Mouse (Mus musculus) liver (tissue): ENCODE measurements around the gene Gm28047.
"Not testable (repeated sequence)": the region's sequence is repeated elsewhere in the genome, so short reads cannot be mapped to it uniquely, and the experiment has no call there.

Source experiments
- DNase-seq: peaks from one replicate; pipeline ENCODE4 v3.0.0-alpha.2; 2020; ENCODE audit warnings: mixed read lengths

Gm28047 gene

GRCm38 (mm10) chr15:102624970-102625686 lies at the start of gene Gm28047, which contains the start of gene Atf7:
TSS of gene Gm28047 (minus strand) at chr15:102625067.
TSS of gene Atf7 (minus strand) at chr15:102625464.
- peak; percentile 99 for DNase-seq

DNA sequence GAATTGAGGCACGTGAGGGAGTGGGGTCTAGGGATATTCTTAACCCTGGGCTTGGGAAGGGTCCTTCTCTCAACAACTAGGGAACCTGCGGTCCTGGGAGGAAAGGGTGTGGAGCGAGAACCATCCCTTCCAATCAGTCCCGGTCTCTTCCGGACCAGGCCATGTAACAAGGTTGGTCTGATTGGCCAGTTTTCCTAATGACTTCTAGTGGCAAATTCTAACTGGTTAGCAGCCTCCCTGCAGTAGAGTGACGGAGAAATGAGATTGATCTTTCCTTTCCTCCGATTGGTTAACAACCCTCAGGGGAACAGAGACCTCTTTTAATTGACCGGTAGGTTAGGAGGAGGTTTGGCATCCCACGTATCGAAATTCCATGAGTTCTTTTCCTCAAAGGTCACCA lies 48.7 kb upstream of the Gm28047 start:
- peak; percentile 33 for DNase-seq

- no peak for DNase-seq
These were observed 47.6 kb upstream of the Gm28047 start, which contains the start of gene Atp5g2 for GRCm38 (mm10) chr15:102672215-102673071. TSS of gene Atp5g2 (minus strand) at chr15:102672352.

DNA sequence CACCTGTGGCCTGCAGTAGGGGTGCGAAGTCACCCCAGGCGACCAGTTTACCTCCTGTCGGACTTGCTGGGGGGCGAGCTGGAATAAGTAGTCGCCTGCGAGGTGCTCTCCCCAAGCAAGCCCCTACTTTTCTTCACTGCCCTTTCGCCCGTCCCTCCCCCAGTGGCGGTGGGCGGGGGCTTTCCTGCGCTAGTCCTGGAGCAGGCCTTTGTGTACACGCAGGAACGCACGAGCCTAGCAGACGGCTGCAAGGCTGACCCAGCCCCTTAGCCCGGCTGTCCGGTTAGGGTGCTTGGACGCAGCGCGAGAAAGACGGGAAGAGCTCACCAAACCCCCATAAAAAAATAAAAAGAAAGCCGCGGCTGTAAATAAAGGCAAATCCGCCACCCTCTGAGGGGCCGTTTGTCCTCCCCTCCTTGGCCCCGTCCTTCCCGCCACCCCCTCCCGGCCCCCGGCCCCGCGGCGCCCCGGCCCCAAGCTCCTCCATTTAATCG lies 46.9 kb upstream of the Gm28047 start:
- peak; percentile 79 for DNase-seq

GRCm38 (mm10) chr15:102670767-102671575 lies 46.1 kb upstream of the Gm28047 start:
- DNase-seq = peak; percentile 98

- DNase-seq = peak; percentile 29
These were observed 45.4 kb upstream of the Gm28047 start for GRCm38 (mm10) chr15:102670281-102670680.

DNA sequence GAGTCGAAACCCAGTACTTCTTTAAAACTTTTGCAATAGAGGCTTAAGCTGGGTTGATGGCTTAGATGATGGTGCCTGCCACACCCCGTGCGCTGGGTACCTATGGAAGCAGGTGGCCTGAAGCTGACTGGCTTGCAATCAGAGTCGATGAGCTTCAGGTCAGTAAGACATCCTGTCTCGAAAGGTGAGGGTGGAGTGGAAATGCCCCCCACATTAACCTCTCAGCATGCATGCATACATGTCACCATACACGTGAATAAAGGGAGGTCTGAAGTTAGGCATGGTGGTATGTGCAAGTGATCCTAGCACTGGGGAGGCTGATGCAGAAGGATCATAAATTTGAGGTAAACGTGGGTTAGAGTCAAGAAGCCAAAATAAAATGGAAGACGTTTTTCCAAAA lies 44.7 kb upstream of the Gm28047 start:
- DNase-seq = no peak

DNA sequence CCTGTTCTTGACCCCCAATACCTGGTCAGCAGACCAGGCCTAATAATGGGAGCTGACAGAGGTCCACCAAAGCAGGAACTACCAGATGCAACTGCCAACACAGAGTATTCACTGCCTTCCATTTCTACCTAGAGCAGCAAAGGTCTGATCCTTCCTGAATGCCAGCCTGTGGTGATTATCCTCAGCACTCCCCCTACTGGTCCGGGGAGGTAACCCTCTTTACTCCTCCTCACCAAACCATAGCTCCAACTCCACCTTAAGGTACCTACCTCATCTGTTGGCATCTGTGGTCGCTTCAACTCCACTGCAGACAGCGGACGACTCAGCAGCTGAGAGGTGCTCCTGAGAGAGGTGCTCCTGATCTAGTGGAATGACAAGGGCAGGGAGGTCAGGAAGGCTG lies 40.6 kb upstream of the Gm28047 start:
- DNase-seq = peak; percentile 58

DNA sequence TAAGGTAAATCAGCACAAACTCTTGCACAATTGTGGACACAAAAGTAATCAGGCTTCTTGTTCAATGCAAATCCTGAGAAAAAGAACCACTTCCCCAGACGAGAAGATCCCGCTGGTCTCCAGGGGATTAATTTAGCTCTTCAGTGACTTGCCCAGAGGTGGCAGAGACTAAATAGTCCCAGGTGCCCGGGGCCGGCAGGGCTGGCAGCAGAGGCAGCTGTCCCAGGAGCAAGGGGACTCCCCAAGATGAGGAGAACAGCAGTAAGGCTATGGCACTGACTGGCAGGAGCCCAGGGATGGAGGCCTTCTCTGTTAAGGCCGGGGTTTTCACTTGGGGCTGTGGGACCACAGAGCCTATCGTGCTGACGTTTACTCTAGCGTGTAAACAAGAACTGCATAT lies 39.0 kb upstream of the Gm28047 start:
- no peak for DNase-seq

DNA sequence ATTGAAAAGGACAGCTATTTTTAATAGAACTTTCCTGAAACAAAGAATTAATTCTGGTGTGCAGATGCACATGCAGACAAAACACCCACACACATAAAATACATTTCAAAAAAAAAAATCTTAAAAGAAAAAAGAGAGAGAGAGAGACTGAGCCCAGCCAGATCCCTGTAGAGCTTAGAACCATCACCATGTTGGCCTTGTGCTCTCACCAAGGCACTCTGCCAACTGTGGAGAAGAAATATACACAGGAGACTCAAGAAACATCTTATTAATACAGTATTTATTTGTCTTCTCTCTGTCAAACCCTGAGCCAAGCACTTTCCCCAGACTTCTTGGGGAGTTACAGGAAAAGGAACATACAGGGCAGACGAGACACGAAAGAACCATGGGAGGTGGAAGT lies 37.7 kb upstream of the Gm28047 start:
- DNase-seq = not testable (repeated sequence)

DNA sequence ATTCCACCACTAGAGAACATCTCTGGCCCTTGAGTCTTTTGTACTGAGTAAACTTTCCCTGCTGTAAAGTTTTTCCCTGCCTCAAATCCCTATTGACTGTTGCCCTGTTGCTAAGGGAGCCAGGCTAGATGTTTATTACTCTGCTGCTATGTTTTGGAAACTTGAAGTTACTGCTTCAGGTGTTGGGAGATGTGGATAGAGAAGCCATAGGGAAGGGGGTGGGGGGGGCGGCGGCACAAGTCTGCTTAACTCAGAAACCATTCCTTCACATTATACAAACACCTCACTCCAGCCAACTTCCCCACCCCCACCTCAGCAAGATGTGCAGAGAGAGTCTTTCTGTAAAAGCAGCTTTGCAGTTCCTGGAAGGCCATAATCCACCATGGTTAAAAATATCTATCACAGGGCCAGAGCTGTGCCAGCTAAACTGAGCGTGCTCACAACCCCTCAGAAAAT lies 33.1 kb upstream of the Gm28047 start:
- no peak for DNase-seq

GRCm38 (mm10) chr15:102656658-102657057 lies 31.8 kb upstream of the Gm28047 start:
- peak; percentile 16 for DNase-seq

DNA sequence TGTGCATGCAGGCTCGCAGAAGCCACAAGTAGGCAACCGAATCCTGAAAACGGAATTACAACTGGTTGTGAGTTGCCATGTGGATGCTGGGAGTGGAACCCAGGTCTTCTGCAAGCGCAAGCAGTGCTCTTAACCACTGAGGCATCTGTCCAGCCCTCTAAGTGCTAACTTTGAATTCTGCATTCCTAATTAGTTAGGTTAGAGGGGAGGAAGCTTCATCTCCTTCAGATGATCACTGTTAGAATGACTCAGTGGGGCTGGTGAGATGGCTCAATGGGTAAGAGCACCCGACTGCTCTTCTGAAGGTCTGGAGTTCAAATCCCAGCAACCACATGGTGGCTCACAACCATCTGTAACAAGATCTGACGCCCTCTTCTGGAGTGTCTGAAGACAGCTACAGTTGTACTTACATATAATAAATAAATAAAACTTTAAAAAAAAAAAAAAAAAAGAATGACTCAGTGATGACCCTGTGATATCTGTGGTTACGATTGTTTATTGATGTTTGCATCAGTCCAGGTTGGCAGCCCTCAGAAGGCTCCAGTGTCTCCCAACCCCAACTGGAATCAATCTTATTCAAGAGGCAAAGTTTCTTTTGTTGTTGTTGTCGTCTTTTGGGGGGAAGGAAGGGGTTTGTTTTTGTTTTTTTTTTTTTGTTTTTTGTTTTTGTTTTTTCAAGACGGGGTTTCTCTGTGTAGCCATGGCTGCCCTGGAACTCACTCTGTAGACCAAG lies 27.2 kb upstream of the Gm28047 start:
- not testable (repeated sequence) for DNase-seq

- DNase-seq = no peak
These were observed 26.2 kb upstream of the Gm28047 start for GRCm38 (mm10) chr15:102651107-102651506.

DNA sequence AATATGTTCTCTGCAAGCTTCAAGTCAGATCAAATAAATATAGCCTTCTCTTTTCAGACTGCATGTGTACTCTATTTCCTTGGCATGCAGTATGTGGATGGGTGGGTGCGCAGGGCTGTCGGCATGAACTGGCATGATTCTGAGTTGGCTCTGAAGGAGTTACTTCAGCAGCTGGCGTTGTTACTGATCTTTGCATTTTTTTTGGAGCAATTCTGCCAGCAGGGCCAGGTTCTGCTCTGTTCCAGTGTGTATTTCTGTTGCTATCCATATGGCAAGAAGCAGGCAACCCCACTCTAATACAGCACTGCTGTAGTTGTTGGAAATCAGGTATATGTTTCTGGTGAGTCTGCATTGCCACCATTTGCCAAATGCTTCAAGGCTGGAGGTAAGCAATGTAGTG lies 10.9 kb upstream of the Gm28047 start:
- DNase-seq = no peak

DNA sequence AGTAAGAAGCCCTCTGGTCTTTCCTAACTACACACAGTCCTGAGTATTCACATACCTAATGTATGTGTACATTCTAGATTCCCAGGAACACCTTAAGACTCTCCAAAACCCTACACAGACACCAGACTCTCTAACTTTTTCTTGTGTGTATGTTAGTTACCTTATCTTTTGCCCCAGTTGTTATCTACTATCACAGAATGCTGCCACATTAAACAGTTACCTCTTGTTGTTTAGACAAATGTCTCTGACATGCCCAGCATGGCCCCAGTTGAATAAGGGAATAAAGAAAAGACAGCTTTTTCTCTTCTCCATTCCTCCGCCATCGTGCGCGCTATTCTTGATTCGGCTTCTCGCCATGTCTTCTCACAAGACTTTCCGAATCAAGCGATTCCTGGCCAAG lies 9.8 kb upstream of the Gm28047 start:
- no peak for DNase-seq

DNA sequence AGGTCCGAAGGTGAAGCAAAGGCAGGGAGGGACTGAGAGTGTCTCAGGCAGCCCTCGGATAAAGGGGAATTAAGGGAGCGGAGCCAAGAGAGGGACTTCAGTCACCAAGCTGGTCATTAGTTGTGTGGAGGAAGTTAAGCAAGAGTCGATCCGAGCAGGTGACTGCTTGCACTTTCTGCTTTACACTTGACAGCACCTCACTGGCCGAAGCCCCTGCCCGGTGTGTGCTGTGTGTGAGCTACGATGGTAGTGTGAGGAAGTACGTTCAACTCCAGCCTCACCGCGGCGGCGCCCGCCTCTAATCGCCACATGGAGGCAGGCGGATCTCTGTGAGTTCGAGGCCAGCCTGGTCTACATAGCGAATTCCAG lies 804 bp upstream of the Gm28047 start:
- peak; percentile 64 for DNase-seq

- no peak for DNase-seq
These were observed 437 bp downstream of the Gm28047 start for GRCm38 (mm10) chr15:102624291-102624969.

DNA sequence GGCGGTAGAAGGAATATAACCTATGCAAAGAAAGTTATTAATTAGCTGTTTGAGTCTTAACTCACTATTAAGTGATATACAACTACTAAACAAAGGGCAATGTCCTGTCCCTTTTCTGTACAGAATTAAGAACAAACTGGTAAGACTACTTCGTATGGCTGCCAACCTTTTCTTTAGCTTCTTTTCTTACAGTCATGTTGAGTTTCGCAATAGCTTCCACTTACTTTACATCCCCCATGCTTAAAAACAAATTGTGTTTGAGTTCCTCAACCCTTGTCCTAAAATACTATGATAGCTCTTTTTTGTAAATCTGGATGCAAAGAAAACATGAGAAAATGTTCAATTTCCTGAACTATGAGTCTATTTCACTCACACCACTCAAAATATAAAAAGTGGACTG lies 1.7 kb downstream of the Gm28047 start:
- DNase-seq = no peak

DNA sequence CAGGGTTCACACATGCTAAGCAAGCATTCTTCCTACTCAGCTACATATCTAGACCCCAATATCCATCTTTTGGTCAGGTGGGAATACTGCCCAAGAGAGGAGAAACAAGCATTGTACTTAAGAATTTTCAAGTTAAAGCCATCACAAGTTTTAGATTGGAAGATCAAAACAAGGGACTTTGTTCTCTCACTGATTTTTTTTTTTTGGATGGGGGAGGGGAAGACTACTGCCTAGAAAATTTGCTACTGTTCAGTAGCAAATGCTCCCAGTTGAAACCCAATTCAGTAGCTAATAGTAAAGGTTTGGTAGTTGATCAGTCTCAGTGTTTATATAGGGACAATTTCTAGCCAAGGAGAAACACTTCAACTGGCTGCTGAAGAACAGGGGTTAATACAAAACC lies 2.3 kb downstream of the Gm28047 start:
- no peak for DNase-seq

DNA sequence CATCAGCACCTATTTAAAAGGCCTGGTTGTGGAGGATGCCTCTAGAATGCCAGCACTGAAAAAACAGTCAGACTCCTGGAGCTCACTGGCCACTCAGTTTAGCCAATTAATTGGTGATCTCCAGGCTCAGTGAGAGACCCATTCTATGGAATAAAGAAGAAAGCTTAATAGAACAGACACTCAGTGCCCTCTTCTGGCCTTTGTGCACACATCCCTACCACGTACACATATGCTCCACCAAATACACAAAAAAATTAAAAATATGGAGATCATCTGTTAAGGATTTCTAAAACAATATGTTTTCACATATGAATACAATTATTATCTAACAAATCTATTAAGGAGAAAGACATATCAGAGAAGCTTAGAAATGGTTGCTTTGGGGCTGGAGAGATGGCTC lies 4.1 kb downstream of the Gm28047 start:
- DNase-seq = no peak

- no peak for DNase-seq
These were observed 5.4 kb downstream of the Gm28047 start for GRCm38 (mm10) chr15:102619486-102619885.
